Mouse (Mus musculus) liver, embryonic 14.5 days (tissue): ENCODE data around the gene Tead4. TPM values are rescaled to one million over a fixed set of nuclear protein-coding genes. Genes with fewer than 3 reads are reported as not detected.

Experiments
- ATAC-seq: fragments of 200-750 bp; cut with Nextera tagmentation; 2 replicates; pipeline ENCODE4 v1.8.0; 2017; ENCODE audit warnings: moderate number of reproducible peaks, mild to moderate bottlenecking, moderate library complexity; ENCODE audit not compliant: insufficient read depth
- DNase-seq, 3 experiments: peaks; one replicate each; pipeline ENCODE4 v3.0.0-alpha.2; 2012 to 2013; ENCODE audit warnings: low read depth in 3 of 3, low spot score in 3 of 3
- H3K27ac ChIP-seq: fragments of 300-500 bp; sonication (generic); 2 replicates; pipeline ENCODE4 v1.5.1; 2014; ENCODE audit warnings: moderate library complexity, mild to moderate bottlenecking, control low read depth, inconsistent platforms
- H3K27me3 ChIP-seq: fragments of 300-500 bp; sonication (generic); 2 replicates; pipeline ENCODE4 v1.6.1; 2014; ENCODE audit warnings: mild to moderate bottlenecking, low read length, moderate library complexity; ENCODE audit not compliant: control insufficient read depth, insufficient read depth
- H3K36me3 ChIP-seq: fragments of 300-500 bp; sonication (generic); replicated peaks from 2 replicates; pipeline ENCODE4 v1.6.1; 2014; ENCODE audit warnings: low read depth; ENCODE audit not compliant: control insufficient read depth, insufficient read depth
- H3K4me1 ChIP-seq, 2 experiments: fragments of 200-500 bp in 1 of 2; fragments of 300-500 bp in 1 of 2; sonication (generic) in 1 of 2; replicated peaks; 2 replicates each; pipeline ENCODE4 v1.6.1; 2012 to 2014; ENCODE audit warnings: antibody characterized with exemption in 1 of 2, inconsistent platforms in 1 of 2, low read length in 1 of 2; ENCODE audit not compliant: control insufficient read depth in 2 of 2, insufficient read depth in 2 of 2
- H3K4me2 ChIP-seq: fragments of 300-500 bp; sonication (generic); 2 replicates; pipeline ENCODE4 v1.6.1; 2014; ENCODE audit warnings: low read depth, mild to moderate bottlenecking, control low read depth, moderate library complexity
- H3K4me3 ChIP-seq, 2 experiments: fragments of 200-500 bp in 1 of 2; fragments of 300-500 bp in 1 of 2; sonication (generic) in 1 of 2; 2 replicates each; pipeline ENCODE4 v1.5.1; 2012 to 2014; ENCODE audit warnings: low read depth in 2 of 2, low read length in 2 of 2, mild to moderate bottlenecking in 2 of 2, control low read depth in 1 of 2, inconsistent platforms in 1 of 2, moderate library complexity in 1 of 2; ENCODE audit not compliant: insufficient read depth in 1 of 2
- H3K9ac ChIP-seq: fragments of 300-500 bp; sonication (generic); replicated peaks from 2 replicates; pipeline ENCODE4 v1.6.1; 2014; ENCODE audit warnings: mild to moderate bottlenecking, control low read depth, moderate library complexity
- H3K9me3 ChIP-seq: fragments of 300-500 bp; sonication (generic); 2 replicates; pipeline ENCODE4 v1.6.1; 2016; ENCODE audit warnings: low read length, mixed read lengths; ENCODE audit not compliant: control insufficient read depth
- CTCF ChIP-seq: IDR thresholded peaks from 2 replicates; pipeline ENCODE4 v1.5.1; 2016; ENCODE audit warnings: antibody characterized with exemption, low read depth, control low read depth
- EP300 ChIP-seq: IDR thresholded peaks from 2 replicates; pipeline ENCODE4 v1.6.1; 2016; ENCODE audit warnings: antibody characterized with exemption, low read depth
- WGBS: fragments of 180-500 bp; shearing (Covaris S2); extraction: QIAGEN DNeasy Blood & Tissue Kit; methylation state at CpG from one replicate; pipeline ENCODE4 v1.1.7; 2014; ENCODE audit not compliant: insufficient replicate concordance; 5-methylcytosine and 5-hydroxymethylcytosine counted together
- polyA plus RNA-seq, 2 experiments: library from polyadenylated mRNA; depleted of rRNA in 1 of 2; stranded (reverse) in 1 of 2; unstranded in 1 of 2; fragments of >200 nt; fragmentation: Nextera tagmentation in 1 of 2; extraction: Ambion mirVana in 1 of 2; gene quantifications; 2 replicates each; pipeline versions ENCODE4 v1.2.1 to v1.2.3; 2012 to 2014

The Tead4 gene
- polyA plus RNA-seq, 2 experiments, result 0.18 to 0.21 TPM

- Histone ChIP-seq H3K4me2 (no peak overlapping the region), H3K4me3 (no peak overlapping the region), H3K4me1 (no peaks in the 10 kb centered on the region), H3K27ac (no peak overlapping the region), H3K36me3 (no peaks in the 10 kb centered on the region), H3K9ac (no peak overlapping the region), H3K27me3 (no peaks in the 10 kb centered on the region), H3K9me3 (no peaks in the 10 kb centered on the region)
- 81% methylated on average over 2 of the region's 2 CpGs for WGBS
- no peak for ATAC-seq
- TF ChIP-seq EP300, result no peak
- TF ChIP-seq CTCF, result no peak
- no peak for DNase-seq
These were observed 47.5 kb downstream of the Tead4 start for GRCm38 (mm10) chr6:128253111-128253510.

- Histone ChIP-seq H3K36me3 (no peaks in the 10 kb centered on the region), H3K9me3 (no peaks in the 10 kb centered on the region), H3K9ac (no peak overlapping the region), H3K4me3 (no peak overlapping the region), H3K27ac (no peak overlapping the region), H3K4me1 (no peaks in the 10 kb centered on the region), H3K4me2 (no peak overlapping the region), H3K27me3 (no peaks in the 10 kb centered on the region)
- ATAC-seq (no peak), DNase-seq (no peak)
- no peak for TF ChIP-seq EP300
- WGBS, result 72% methylated on average over 5 of the region's 5 CpGs
These were observed 50.0 kb downstream of the Tead4 start for GRCm38 (mm10) chr6:128250596-128250995.

GRCm38 (mm10) chr6:128237102-128237763 lies 63.4 kb downstream of the Tead4 start:
- no peaks in the 10 kb centered on the region; a peak in 1 of 4 replicates for H3K4me1 ChIP-seq
- H3K27ac ChIP-seq, result no peak overlapping the region
- ATAC-seq (no peak), DNase-seq (no peak)
- no peaks in the 10 kb centered on the region for H3K36me3 ChIP-seq
- H3K9me3 ChIP-seq, result no peaks in the 10 kb centered on the region
- no peak for TF ChIP-seq EP300
- 0 out of 2 replicates have a peak, but pooled peaks have one; percentile 5 for TF ChIP-seq CTCF
- no peaks in the 10 kb centered on the region for H3K27me3 ChIP-seq
- 66% methylated on average over 2 of the region's 2 CpGs for WGBS
- no peak overlapping the region for H3K9ac ChIP-seq
- no peak overlapping the region for H3K4me3 ChIP-seq
- no peak overlapping the region for H3K4me2 ChIP-seq

GRCm38 (mm10) chr6:128236581-128236980 lies 64.0 kb downstream of the Tead4 start:
- DNase-seq, result no peak
- Histone ChIP-seq H3K36me3 (no peaks in the 10 kb centered on the region), H3K4me3 (no peak overlapping the region), H3K27me3 (no peaks in the 10 kb centered on the region), H3K4me1 (no peaks in the 10 kb centered on the region; a peak in 1 of 4 replicates), H3K9ac (no peak overlapping the region), H3K27ac (no peak overlapping the region), H3K9me3 (no peaks in the 10 kb centered on the region), H3K4me2 (no peak overlapping the region)
- TF ChIP-seq EP300 (no peak), CTCF (no peak)
- no peak for ATAC-seq
- 60% methylated on average over 9 of the region's 9 CpGs for WGBS

GRCm38 (mm10) chr6:128234206-128234605 lies 66.4 kb downstream of the Tead4 start:
- Histone ChIP-seq H3K4me3 (no peak overlapping the region), H3K27ac (no peak overlapping the region)
- DNase-seq, result no peak

More at GRCm38 (mm10) chr6:128234206-128234605, 66.4 kb downstream of the Tead4 start:
- WGBS, result 29% methylated on average over 5 of the region's 5 CpGs
- ATAC-seq, result no peak
- no peaks in the 10 kb centered on the region for H3K27me3 ChIP-seq
- no peaks in the 10 kb centered on the region for H3K36me3 ChIP-seq
- H3K4me1 ChIP-seq, result no peaks in the 10 kb centered on the region; a peak in 1 of 4 replicates
- H3K4me2 ChIP-seq, result no peak overlapping the region
- H3K9me3 ChIP-seq, result no peaks in the 10 kb centered on the region
- no peak for TF ChIP-seq EP300
- TF ChIP-seq CTCF, result peak; percentile 61
- H3K9ac ChIP-seq, result no peak overlapping the region
